Comparison of ENCODE assay signal across 8 mouse cellular contexts in the genomic region with DNA sequence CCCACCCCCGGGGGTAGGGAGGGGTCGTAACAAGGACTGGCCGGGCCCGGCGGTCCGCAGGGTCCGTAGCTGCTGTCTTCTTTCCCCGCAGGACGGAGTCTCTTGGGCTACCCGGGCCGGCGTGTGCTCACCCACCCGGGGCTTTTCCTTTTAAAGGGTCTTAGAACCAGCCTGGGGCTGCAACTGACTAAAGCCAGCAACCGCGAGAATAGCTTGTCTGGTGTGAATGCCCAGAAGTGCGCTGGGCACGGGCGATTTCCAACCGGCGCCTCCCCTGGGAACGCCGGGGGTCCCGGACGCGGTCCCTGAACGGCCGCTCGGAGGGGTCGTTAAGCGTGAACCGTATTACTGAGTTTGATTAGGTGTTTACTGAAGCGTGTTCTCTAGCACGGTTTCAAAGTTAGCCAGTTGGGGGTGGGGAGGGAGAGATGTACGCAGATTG. TPM values are rescaled to one million over a fixed set of nuclear protein-coding genes. Genes with fewer than 3 reads are reported as not detected.
DNase-seq lines count a peak whose midpoint lies in the region.

No protein-coding gene starts in this region.

- no peaks in the 10 kb centered on the region for H3K9me3 ChIP-seq in embryonic facial prominence, embryonic 10.5 days

- peaks cover 4% of the 10 kb centered on the region for H3K36me3 ChIP-seq in embryonic facial prominence, embryonic 10.5 days (replicated peaks)

- peak overlapping the region; percentile 93 for H3K27ac ChIP-seq in embryonic facial prominence, embryonic 10.5 days (replicated peaks)

- peak; percentile 51 for DNase-seq in embryo, embryonic 10.5 days (ENCODE audit: low spot score)
- no peak for DNase-seq in embryo, embryonic 10 days (ENCODE audit: low spot score)
- peak; percentile 43 for DNase-seq in CD4-positive, CD25-positive, alpha-beta regulatory T cell, adult 2 months (ENCODE audit: low read depth, low spot score)
- no peak for DNase-seq in embryonic facial prominence, embryonic 10.5 days (ENCODE audit: low spot score)
- DNase-seq in induced T-regulatory cell, adult 2 months (ENCODE audit: low read depth) = peak; percentile 58
- DNase-seq in mesoderm, embryonic 11.5 days (ENCODE audit: low read depth, low spot score) = peak; percentile 52
- DNase-seq in thymus, postnatal 14 days = peak; percentile 33
- DNase-seq in right cerebral cortex, postnatal 25 days = no peak

- no peaks in the 10 kb centered on the region for H3K27me3 ChIP-seq in embryonic facial prominence, embryonic 10.5 days (replicated peaks; ENCODE audit: low read depth, poor library complexity, severe bottlenecking)

- H3K4me3 ChIP-seq in embryonic facial prominence, embryonic 10.5 days = peak overlapping the region; percentile 94

- peaks cover 14% of the 10 kb centered on the region for H3K4me1 ChIP-seq in embryonic facial prominence, embryonic 10.5 days

- WGBS in embryonic facial prominence, embryonic 10.5 days = 0% methylated on average over 34 of the region's 34 CpGs

RNA-seq across cellular contexts. Expression of a gene that starts 0.6 kb away (rescaled TPM):
- 17.7 and 19.9 TPM in 2 replicates for polyA plus RNA-seq in embryonic facial prominence, embryonic 10.5 days (2016; fragmentation: Nextera tagmentation; extraction: Ambion mirVana)

RNA-seq across cellular contexts. Expression of a gene that starts 0.9 kb away (rescaled TPM):
- polyA plus RNA-seq in embryonic facial prominence, embryonic 10.5 days (2016; fragmentation: Nextera tagmentation; extraction: Ambion mirVana) = 102 and 104 TPM in 2 replicates

RNA-seq across cellular contexts. Expression of a gene that starts 35.7 kb away (rescaled TPM):
- polyA plus RNA-seq in embryonic facial prominence, embryonic 10.5 days (2016; fragmentation: Nextera tagmentation; extraction: Ambion mirVana) = 31.4 and 32.3 TPM in 2 replicates

Comparison
In these comparisons a context has a peak if more than half of its experiments do, and no peak if none do; other contexts are left out.
1. DNase-seq: peak in embryo, embryonic 10.5 days (single experiment), CD4-positive, CD25-positive, alpha-beta regulatory T cell, adult 2 months (single experiment), induced T-regulatory cell, adult 2 months (single experiment), mesoderm, embryonic 11.5 days (single experiment) and thymus, postnatal 14 days (single experiment); none in embryo, embryonic 10 days (single experiment), embryonic facial prominence, embryonic 10.5 days (single experiment) and right cerebral cortex, postnatal 25 days (single experiment).